Mouse (Mus musculus): ENCODE measurements around the gene Lypd3. TPM values are rescaled to one million over a fixed set of nuclear protein-coding genes. Genes with fewer than 3 reads are reported as not detected.

Gene Lypd3
- under 1 TPM; 0.47 to 0.57 TPM for total RNA-seq (2021)

DNA sequence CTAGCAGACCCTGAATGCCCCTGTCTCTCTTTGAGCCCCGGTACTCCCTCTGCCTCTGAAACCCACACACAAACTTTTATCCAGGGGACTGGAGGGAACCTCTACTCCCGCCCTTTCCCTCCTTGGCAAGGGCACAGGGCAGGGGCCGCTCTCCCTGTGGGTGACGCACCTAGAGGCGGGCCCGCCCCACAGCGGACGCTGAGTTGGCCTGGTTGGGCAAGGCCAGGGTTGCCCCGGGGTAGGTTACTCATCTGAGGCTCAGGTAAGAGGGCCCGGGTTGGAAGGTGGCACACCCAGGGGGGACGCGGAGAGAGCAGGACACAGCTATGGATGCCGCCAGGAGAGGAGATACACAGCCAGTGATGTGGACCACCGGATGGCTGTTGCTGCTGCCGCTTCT is at the start of gene Lypd3:
TSS of gene Lypd3 (plus strand) at position 287 of the 400 bp plus-strand sequence.
- intact Hi-C loops (cut with DNase I): no loop called here
- DNase-seq (ENCODE audit: extremely low spot score in 1 of 2, low spot score in 2 of 2): no peak

DNA sequence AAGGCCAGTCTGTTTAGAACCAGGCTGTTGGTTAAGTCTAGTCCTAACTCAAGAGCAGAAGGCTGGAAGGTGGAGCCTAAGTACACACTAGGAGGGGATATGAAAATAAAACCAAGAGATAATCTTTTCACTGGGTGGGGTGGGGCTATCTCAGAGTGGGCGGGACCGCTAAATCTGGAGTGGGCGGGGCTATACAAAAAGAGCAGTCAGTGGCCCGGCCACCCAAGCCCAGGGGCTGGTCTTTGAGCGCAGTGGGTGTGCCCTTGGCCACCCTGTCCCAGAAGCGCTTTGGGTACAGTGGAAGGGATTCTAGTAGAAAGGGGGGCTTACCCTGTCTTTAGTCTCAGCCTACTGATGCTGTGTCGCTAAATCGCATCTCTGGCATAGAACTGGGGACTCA is 49.5 kb upstream of the Lypd3 start:
- no peak for DNase-seq (ENCODE audit: extremely low spot score in 1 of 2, low spot score in 2 of 2)

DNA sequence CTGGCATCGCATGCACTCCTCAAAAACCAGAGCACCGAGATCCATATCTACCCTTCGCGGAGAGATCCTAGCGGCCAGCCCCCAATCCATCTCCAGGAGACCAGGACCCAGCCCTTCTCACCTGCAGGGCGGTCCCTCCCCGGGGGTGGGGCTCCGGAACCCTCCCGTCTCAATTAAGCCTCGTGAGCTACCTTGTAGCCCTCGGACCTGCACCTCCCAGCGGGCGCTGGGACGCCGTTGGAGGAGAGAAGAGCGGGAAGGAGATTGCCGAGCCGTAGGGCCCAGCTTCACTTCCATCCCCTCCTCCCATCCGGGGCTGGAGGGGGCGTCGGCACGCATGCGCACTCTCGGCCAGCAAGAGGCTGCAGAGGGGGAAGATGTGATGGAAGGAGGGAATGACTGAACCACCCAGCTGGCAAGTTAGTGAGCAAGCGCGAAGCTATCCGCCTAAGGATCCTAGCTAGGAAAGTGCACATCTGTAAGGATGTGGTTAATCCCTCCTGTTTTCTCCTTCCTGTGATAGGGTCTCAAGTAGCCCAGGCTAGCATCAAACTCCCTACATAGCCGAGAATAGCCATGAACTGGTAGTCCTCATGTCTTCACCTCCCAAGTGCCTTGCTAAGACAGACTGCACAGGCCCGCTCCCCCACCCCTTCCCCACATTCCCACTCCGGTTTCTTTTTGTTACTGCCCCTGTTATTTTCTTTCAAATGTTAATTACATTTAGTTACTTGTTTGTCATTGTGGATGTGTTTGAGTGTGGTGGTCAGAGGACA is 48.8 kb upstream of the Lypd3 start, which contains the start of the genes Ethe1 and Zfp575:
TSS of gene Ethe1 (plus strand) at position 214 of the 776 bp plus-strand sequence.
TSS of gene Zfp575 (minus strand) at position 312 of the 776 bp plus-strand sequence.
- peak; percentile 74 to 90 for DNase-seq (ENCODE audit: extremely low spot score in 1 of 2, low spot score in 2 of 2)
- intact Hi-C loops (cut with DNase I): no loop called here

More for the DNA sequence above, 49.5 kb upstream of the Lypd3 start:
- intact Hi-C loops (cut with DNase I): no loop called here

DNA sequence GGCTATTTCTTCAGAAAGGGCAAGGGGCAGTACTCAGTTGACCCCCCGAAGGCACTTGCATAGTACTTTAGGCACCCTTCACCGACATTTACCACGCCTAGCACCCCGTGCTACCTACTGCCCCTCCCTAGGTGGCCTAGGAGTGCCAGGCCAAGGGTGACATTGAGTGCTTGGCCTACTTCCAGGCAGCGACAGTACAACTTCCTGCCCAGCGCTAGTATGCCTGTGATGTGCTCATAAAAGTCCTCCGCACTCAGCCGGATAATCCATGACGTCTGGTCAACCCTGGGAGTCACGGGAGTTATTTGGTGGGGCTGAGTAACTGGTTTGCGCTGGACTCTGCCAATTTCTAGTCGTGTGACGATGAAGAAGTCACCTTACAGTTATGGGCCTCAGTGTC is 48.0 kb upstream of the Lypd3 start:
- intact Hi-C loops (cut with DNase I): no loop called here

DNA sequence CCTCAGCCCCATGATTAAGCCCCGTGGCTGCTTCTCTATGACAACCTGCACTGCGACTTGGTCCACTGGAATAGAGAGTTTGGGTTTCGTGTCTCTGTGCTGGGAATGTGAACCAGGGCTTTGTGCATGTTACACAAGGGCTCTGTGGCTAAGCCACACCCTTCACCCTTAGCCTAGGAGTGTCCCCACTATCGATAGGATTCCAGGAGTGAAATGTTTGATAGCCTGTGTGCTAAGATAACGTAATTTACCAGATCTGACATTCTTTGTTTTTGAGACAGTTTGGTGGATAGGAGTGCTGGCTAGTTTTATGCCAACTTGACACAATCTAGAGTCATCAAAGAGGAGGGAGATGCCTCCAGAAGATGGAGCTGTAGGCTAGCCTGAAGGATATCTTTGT is 44.6 kb upstream of the Lypd3 start:
- intact Hi-C loops (cut with DNase I): loop anchor here (10.0 kb wide), 1 partner anchor 373 kb away; no protein-coding TSS in a partner anchor
- DNase-seq (ENCODE audit: extremely low spot score in 1 of 2, low spot score in 2 of 2): no peak

More for the DNA sequence above, 48.0 kb upstream of the Lypd3 start:
- DNase-seq (ENCODE audit: extremely low spot score in 1 of 2, low spot score in 2 of 2): no peak

DNA sequence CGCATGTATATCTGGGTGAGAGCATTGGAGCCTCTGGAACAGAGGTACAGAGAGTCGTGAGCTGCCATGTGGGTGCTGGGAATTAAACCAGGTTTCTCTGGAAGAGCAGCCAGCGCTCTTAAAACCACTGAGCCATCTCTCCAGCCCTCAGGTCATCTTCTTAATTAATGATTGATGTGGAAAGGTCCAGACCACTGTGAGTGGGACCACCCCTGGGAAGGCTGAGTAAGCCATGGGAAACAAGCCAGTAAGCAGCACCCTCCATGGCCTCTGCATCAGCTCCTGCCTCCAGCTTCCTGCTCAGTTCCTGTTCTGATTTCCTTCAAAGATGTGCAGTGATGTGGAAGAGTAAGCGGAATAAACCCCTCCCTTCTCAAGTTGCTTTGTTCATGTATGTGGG is 44.2 kb upstream of the Lypd3 start:
- intact Hi-C loops (cut with DNase I): loop anchor here (10.0 kb wide), 1 partner anchor 373 kb away; no protein-coding TSS in a partner anchor
- DNase-seq (ENCODE audit: extremely low spot score in 1 of 2, low spot score in 2 of 2): no peak

DNA sequence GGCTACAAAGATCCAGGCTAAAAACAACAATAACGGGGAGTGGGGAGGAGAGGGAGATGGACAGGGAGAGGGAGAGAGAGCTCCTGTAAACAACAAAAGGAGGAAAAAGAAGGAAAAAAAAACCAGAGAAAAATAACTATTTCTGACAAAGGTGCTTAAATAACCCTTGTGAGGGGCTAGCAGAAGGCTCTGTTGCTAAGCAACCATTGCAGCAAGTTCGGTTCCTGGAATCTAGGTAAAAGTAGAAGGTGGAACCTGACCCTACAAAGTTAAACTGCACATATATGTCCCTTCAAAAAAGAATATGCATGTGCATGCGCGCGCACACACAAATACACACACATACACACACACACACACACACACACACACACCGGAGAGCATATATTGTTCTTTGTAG is 43.6 kb upstream of the Lypd3 start:
- intact Hi-C loops (cut with DNase I): loop anchor here (10.0 kb wide), 1 partner anchor 372 kb away; no protein-coding TSS in a partner anchor
- no peak for DNase-seq (ENCODE audit: extremely low spot score in 1 of 2, low spot score in 2 of 2)

DNA sequence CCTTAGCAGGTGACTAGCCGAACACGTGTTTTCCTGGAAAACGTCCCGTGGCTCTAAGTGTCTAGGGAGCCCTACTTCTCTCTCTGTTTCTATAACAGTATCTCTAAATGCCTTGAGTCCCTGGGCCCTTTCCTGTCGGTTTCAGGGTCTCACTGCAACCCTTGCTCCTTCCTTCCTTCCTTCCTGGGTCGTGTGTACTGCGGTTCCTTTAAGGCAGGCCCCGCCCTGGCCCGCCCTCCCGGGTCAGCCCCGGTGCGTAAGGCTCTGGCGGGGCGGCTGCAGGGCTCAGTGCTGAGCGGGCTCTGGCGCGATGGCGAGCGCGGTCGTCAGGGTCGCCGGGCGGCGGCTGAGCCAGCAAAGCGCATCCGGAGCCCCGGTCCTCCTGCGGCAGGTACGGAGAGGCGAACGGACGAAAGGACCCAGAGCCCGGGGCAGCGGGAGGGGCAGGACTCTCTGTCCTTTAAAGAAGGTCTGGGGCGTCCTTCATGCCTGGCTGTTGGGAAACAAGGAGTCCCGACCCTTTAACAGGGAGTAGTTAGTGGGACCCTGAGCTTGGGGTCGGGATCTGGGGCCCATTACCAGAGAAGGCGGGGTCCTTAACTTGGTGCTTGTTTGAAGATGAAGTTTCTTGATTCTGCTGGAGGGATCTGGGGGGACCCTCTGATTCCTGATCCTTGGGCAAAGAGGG is 42.6 kb upstream of the Lypd3 start:
- intact Hi-C loops (cut with DNase I): loop anchor here (10.0 kb wide), 1 partner anchor 371 kb away; no protein-coding TSS in a partner anchor
- peak in 1 of 2 experiments; percentile 80 for DNase-seq (ENCODE audit: extremely low spot score in 1 of 2, low spot score in 2 of 2)

DNA sequence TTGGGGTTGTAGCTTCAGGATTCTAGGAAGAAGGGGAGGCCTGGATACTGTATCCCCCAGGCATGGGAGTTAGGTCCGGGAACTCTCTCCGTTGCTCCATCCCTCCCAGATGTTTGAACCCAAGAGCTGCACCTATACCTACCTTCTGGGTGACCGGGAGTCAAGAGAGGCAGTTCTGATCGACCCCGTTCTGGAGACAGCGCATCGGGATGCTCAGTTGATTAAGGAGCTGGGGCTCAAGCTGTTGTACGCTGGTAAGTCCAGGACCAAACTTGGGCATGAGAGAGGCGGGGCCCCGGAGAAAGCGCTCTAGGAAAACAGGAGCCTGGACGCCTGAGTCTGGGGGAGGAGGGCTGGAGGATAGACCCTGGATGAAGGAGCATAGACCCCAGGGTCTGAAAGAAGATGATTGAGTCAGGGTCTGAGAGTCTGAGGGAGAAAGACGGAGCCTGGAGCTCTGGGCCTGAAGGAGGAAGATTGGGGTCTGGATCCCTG is 42.0 kb upstream of the Lypd3 start:
- no peak for DNase-seq (ENCODE audit: extremely low spot score in 1 of 2, low spot score in 2 of 2)
- intact Hi-C loops (cut with DNase I): loop anchor here (10.0 kb wide), 1 partner anchor 370 kb away; no protein-coding TSS in a partner anchor

DNA sequence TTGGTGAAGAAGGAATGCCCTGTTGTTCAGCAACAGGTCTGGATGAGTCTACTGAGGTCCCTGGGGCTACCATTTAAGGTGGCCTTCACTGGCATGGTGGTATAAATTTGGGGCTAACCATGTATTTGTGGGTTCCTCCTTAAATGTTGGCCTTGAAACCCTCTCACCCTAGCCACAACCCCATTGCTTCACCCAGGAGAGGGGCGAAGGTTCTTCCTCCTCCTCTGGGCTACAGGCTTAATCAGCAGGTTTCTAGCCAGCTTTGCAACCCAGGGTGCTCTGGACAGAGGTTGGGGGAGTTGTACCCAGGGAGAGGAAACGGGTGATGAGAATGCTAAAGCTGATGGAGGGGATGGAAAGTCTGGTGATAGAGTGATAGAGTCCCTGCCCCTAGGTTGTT is 40.9 kb upstream of the Lypd3 start:
- intact Hi-C loops (cut with DNase I): loop anchor here (10.0 kb wide), 1 partner anchor 369 kb away; no protein-coding TSS in a partner anchor
- DNase-seq (ENCODE audit: extremely low spot score in 1 of 2, low spot score in 2 of 2): no peak

DNA sequence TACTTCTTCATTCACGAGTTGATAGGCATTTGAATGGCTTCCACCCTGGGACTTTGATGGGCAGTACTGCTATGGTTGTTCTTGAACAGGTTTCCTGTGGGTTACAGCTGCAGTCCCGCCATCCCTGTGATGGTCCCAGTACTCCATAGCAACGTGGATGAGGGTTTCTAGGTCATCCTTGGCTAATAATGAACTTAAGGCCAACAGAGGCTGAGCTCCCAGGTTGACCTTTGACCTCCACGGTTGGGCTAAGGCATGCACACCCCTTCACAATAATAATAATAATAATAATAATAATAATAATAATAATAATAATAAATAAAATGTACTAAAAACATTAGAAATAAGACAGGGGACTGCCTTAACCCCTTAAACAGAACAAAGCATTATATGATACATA is 38.2 kb upstream of the Lypd3 start:
- DNase-seq (ENCODE audit: extremely low spot score in 1 of 2, low spot score in 2 of 2): no peak
- intact Hi-C loops (cut with DNase I): loop anchor here (2.0 to 10.0 kb wide), 2 partner anchors 65 to 367 kb away; no protein-coding TSS in a partner anchor

DNA sequence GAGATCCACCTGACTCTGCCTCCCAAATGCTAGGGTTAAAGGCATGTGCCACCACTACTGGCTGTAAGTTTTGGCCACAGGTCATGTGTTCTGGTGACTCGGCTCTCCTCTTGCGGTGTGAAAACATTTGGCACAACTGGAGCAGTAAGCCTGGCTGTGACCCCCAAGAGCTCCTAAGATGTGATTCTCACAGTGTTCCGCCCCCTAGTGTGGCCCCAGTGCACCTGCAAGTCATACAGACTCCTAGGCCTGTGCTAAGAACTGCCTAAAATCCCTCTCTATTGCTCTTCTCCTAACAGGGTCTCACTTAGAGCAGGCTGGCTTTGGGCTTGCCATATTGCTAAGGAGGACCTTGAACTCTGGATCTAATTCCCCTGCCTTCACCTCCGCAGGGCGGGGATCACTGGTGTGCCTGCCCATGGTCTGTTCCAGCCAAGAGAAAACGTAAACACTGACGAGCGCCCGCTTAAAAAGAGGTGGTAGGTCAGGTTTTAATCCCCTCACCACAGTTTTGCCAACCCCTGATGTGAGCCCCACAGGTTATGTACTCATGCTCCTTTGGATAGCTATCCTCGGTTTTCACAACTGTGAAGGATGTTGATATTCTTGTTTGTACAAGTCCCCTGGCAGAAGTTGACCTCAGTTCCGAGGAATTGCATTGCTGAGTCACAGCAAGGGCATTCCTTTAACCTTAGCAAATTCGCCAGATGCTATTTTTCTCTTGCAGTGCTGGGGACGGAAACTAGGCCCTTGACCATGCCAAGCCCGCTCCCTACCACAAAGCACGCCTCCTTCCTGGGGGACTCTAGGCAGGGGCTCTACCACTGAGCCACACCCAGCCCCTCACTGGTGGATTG is 36.9 kb upstream of the Lypd3 start:
- intact Hi-C loops (cut with DNase I): loop anchor here (2.0 to 10.0 kb wide), 2 partner anchors 63 to 365 kb away; no protein-coding TSS in a partner anchor
- no peak for DNase-seq (ENCODE audit: extremely low spot score in 1 of 2, low spot score in 2 of 2)

DNA sequence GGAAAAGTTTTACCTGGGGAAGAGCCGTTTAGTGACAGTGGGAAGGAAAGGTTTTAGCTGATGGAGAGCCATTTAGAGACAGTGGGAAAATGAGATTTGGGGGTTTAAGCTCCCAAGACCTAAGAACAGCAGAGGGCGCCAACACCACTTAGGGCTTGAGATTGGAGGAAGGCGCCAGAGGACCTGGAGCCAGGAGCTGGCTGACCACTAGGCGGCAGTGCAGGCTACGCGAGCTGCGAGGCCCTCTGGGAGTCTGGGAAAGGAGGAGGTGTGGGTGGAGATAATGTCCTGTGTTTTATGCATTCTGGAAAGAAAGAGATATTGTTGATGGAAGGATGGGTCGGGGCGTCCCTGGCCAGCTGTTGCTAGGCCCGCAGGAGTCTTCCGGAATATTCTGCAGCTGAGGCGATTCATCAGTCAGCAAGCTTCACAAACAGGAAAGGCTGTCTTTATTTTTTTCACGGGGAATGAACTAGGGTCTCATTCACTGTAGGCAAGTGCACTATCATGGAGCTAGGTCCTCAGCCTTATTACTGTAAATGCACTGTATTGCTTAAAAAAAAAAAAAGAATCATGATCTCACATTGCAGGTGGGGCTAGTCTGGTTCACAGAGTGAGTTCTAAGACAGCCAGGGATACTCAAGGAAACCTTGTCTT is 35.3 kb upstream of the Lypd3 start:
- peak; percentile 93 to 97 for DNase-seq (ENCODE audit: extremely low spot score in 1 of 2, low spot score in 2 of 2)
- intact Hi-C loops (cut with DNase I): no loop called here

DNA sequence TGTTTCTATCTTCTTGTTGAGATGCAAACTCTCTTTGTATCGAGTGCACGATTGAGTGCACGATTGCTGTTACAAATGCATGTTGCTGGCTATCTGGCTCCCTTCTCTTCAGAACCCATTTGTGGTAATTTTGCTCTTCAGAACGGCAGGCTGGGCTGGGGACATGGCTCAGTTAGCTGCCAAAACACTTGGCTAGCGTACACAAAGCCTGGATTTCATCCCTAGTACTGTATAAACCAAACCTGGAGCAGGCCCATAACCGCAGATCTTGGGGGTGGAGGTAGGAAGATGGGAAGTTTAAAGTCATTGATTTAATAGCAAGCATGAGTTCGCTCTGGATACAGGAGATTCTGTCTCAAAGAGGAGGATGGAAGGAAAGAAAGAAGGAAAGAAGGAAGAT is 30.8 kb upstream of the Lypd3 start:
- intact Hi-C loops (cut with DNase I): no loop called here
- no peak for DNase-seq (ENCODE audit: extremely low spot score in 1 of 2, low spot score in 2 of 2)

DNA sequence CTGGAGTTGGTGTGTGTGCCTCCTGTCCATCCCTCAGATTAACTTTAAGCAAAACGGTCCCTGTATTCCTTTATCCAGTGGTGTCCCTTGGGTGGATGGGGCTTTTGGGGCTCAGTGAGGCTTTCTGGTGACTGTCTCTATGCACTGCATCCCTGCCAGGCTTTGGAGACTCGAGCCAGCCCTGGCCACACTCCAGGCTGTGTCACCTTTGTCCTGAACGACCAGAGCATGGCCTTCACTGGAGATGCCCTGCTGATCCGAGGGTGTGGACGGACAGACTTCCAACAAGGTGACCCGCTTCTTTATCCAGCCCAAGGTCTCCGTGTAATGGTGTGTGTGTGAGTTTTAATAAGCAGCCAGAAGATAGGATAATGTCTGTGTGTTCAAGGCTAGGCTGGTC is 30.3 kb upstream of the Lypd3 start:
- DNase-seq (ENCODE audit: extremely low spot score in 1 of 2, low spot score in 2 of 2): no peak
- intact Hi-C loops (cut with DNase I): no loop called here

DNA sequence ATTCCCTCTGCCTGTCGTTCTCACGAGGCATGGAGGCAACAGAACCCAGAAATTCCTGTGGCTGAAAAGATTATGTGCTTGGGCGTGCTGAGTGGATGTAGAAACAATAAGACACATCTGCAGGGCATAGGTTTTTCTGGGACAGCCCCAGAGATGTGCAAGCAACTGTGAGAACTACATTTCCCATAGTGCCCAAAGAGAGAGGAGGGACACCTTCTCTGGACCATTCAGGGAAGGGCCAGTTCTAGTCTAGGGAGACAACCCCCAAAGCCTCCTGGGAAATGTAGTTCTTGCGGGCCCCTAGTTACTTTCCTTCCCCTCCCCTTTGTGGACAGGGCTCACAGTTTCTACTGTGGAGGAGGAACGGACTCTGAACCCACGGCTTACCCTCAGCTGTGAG is 28.3 kb upstream of the Lypd3 start:
- DNase-seq (ENCODE audit: extremely low spot score in 1 of 2, low spot score in 2 of 2): no peak
- intact Hi-C loops (cut with DNase I): no loop called here

DNA sequence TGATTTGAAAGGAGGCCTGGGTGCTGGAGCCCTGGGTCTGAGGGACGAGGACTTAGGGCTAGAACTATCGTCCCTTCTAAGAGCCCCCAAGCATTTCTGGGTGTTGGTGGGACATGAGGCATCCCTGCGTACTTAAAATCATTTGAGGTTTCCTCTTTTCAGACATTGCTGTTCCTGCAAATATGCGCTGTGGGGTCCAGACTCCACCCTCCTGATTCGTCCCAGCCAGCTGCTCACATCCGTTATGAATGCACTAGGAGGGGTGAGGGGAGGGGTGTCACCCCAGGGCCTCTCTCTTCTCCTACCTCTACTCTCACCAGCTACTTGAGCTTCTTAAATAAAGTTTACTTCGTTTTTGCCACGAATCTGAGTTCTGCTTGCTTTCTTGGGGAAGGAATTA is 27.8 kb upstream of the Lypd3 start:
- intact Hi-C loops (cut with DNase I): no loop called here
- no peak for DNase-seq (ENCODE audit: extremely low spot score in 1 of 2, low spot score in 2 of 2)

Data from left cerebral cortex, postnatal 10 days (tissue).